Mouse (Mus musculus): ENCODE data around the gene Zfyve28. TPM values are rescaled to one million over a fixed set of nuclear protein-coding genes. Genes with fewer than 3 reads are reported as not detected.
A peak's percentile ranks its signal among the peaks of the same experiment; 100 is the strongest.

Gene Zfyve28
- polyA plus RNA-seq (2016; fragmentation: Nextera tagmentation; extraction: Ambion mirVana): 1.3 and 2.0 TPM in 2 replicates

DNA sequence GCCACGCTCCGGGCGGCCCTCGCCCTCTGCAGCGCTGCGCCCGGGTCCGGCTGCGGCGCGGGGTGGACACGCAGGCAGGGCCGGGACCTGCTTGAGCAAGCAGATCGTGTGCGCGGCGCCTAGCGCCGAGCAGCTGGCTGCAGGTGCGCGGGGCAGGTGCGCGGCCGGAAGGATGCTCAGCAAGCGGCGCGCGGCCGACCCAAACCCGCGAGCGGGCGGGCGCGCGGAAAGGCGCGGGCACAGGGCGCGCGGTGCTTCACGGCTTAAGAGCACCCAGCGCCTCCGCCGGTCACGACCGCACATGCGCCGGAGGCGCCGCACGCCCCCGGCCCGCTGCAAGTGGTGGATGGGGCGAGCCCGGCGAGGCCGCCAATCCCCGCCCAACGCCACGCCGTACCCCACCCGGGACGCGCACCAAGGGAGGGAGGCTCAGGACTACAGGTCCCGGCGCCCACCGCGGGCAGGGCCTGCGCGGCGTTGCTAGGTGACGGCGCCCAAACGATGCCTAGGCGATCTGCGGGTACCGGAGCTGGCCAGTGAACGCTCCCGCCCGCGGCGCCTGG is at the start of gene Zfyve28, which contains the start of gene Cfap99:
Gene Zfyve28 (minus strand): TSS at position 296 of the 563 bp plus-strand sequence.
Gene Cfap99 (plus strand): TSS at position 447 of the 563 bp plus-strand sequence.
- Histone ChIP-seq H3K9me3 (no peaks in the 10 kb centered on the region), H3K4me1 (replicated peaks) (peaks cover 33% of the 10 kb centered on the region), H3K36me3 (no peaks in the 10 kb centered on the region), H3K27ac (peak within 1 kb of the TSS; percentile 72), H3K4me3 (peak within 1 kb of the TSS; percentile 75), H3K27me3 (ENCODE audit: insufficient read depth, poor library complexity, severe bottlenecking) (peaks cover 85% of the 10 kb centered on the region)
- peak; percentile 89 for DNase-seq (ENCODE audit: low spot score)
- 2% methylated on average over 83 of the region's 83 CpGs for WGBS

DNA sequence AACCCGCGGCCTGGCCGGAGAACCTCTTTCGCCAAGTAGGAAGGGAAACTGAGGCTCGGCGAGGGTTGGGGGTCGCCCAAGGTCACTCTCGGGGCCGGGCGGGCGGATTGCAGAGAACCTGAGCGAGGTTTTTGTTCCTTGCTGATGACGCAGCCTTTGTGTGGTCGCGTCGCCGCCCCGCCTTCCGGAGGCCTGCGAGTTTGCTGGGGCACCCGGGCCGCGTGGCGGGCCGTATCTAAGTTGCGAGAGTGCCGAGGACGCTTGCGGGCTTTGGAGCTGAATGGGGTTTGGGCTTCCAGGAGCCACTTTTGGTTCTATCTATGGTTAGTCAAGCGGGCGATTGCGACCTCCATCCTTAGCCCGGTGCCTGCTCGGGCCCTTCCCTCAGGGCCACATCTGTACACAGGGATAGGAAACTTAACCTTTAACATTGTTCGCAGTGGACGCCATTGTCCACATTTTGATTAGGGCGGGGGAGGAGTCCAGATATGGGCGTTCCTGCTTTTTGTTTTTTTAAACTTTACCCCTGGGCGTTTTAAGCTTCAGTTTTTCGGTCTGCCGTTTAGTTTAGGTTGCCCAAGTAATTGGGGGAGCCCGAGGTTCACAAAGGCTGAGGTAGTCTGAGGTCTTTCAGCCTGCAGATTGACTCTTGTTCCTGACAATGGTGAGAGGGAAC is 48.7 kb upstream of the Zfyve28 start:
- Histone ChIP-seq H3K9me3 (no peaks in the 10 kb centered on the region), H3K27me3 (ENCODE audit: insufficient read depth, poor library complexity, severe bottlenecking) (no peaks in the 10 kb centered on the region), H3K36me3 (peaks cover 21% of the 10 kb centered on the region), H3K4me1 (replicated peaks) (peaks cover 22% of the 10 kb centered on the region), H3K4me3 (peak overlapping the region; percentile 98), H3K27ac (peak overlapping the region; percentile 98)
- DNase-seq (ENCODE audit: low spot score): peak; percentile 77
- under 1% methylated on average over 42 of the region's 42 CpGs for WGBS

DNA sequence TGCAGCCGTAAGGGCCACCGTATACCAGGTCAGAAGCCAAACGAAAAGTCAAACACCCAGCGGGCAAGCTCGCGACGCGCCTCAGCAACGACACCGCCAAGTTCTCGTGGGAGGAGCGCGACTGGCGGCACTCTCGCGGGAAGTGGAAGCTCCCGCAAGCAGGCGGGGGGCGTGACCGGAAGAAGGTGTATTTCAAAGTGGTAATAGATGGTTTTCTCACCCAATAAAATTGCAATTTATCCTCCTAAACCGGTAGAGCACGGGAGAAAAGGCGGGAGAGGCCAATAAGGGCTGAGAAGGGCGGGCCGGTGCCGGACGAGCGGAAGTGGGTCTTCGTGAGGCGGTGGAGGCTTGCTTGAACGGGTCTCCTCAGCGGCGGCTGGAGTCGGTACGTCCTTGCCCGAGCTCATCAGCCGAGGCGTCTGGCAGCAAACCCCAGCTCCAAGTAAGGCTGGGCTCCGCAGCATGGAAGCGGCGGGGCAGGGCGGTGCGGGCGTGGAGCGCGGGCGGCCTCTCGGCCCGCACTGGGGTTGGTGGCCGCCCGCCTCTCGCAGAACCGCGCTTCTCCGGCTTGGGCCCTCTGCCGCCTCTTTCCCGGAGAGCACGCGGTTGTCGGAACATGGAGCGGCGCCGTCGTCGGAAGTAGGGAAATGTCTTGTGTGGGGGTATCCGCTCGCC is 48.0 kb upstream of the Zfyve28 start, which contains the start of gene Rnf4:
Gene Rnf4 (plus strand): TSS at position 193 of the 678 bp plus-strand sequence.
- WGBS: under 1% methylated on average over 67 of the region's 67 CpGs
- DNase-seq (ENCODE audit: low spot score): peak; percentile 97
- Histone ChIP-seq H3K4me1 (replicated peaks) (peaks cover 22% of the 10 kb centered on the region), H3K27ac (peak within 1 kb of the TSS; percentile 98), H3K9me3 (no peaks in the 10 kb centered on the region), H3K4me3 (peak within 1 kb of the TSS; percentile 98), H3K36me3 (peaks cover 21% of the 10 kb centered on the region), H3K27me3 (ENCODE audit: insufficient read depth, poor library complexity, severe bottlenecking) (no peaks in the 10 kb centered on the region)

DNA sequence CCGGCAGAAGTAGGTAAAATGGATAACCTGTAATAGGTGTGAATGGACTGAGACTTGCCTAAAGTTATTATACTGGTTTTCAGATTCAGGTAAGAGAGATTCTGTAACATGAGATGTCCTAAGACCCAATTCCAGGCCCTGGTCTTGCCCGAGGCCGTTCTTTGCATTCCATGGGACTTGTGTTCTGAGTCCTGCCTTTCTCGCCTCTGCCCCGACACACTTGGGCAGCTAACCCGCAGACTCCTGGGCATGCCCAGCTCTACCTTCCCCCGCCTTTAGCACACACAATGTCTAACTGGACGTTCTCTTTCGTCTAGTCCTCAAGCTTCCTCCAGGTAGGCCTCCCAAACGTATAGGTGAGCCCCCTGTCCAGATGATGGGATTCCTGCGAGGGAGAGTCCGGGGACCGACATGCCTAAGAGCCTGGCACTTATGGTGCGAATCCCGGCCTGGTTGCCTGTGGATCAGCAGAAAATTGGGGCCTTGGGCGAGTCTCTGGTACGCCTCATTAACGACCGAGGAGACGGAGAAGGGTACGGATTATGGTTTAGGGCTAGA is 47.4 kb upstream of the Zfyve28 start:
- Histone ChIP-seq H3K4me1 (replicated peaks) (peaks cover 22% of the 10 kb centered on the region), H3K9me3 (no peaks in the 10 kb centered on the region), H3K27me3 (ENCODE audit: insufficient read depth, poor library complexity, severe bottlenecking) (no peaks in the 10 kb centered on the region), H3K27ac (peak overlapping the region; percentile 98), H3K4me3 (peak overlapping the region; percentile 98), H3K36me3 (peaks cover 21% of the 10 kb centered on the region)
- WGBS: 2% methylated on average over 21 of the region's 21 CpGs
- DNase-seq (ENCODE audit: low spot score): no peak

DNA sequence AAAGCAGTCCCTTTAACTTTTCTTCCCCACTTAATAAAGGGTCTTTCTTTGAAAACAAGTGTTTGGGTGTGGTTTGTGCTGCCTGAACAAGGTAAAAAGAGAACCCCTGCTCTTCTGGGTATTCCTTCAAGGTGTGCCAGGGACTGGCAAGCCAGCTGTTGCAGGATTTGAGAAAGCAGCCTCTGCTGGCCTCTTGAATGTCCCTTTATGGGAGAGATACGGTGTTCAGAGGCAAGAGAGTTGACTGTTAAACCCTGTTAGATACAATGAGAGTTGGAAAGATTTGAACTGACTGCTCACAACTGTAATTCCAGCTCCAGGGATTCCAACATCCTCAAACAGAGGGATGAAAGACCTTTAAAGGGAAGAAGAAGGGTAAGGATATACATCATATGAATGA is 45.8 kb upstream of the Zfyve28 start:
- peaks cover 22% of the 10 kb centered on the region for H3K4me1 ChIP-seq (replicated peaks)
- no peak for DNase-seq (ENCODE audit: low spot score)
- no peaks in the 10 kb centered on the region for H3K27me3 ChIP-seq (ENCODE audit: insufficient read depth, poor library complexity, severe bottlenecking)
- H3K9me3 ChIP-seq: 0 out of 2 replicates have a peak, but pooled peaks cover 3% of the 10 kb centered on the region
- no peak overlapping the region for H3K4me3 ChIP-seq
- no peak overlapping the region for H3K27ac ChIP-seq
- WGBS: 89% methylated on average over 1 of the region's 1 CpGs
- peaks cover 10% of the 10 kb centered on the region for H3K36me3 ChIP-seq

DNA sequence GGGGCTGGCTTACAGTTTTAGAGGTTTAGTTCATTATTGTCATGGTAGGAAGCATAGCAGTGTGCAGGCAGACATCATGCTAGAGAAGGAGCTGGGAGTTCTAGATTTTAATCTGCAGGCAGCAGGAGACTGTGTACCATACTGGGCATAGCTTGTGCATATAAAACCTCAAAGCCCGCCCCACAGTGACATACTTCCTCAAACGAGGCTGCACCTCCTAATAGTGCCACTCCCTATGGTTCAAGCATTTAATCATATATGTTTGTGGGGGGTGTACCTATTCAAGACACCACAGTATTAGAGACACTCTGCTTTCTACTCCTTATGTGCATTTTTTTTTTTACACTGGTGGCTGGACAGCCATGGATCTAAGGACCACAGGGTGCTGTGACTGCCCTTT is 41.9 kb upstream of the Zfyve28 start:
- Histone ChIP-seq H3K4me1 (replicated peaks) (peaks cover 15% of the 10 kb centered on the region), H3K36me3 (no peaks in the 10 kb centered on the region), H3K27me3 (ENCODE audit: insufficient read depth, poor library complexity, severe bottlenecking) (peaks cover 3% of the 10 kb centered on the region; the same call in 1 of the 2 replicates), H3K4me3 (no peak overlapping the region), H3K27ac (no peak overlapping the region), H3K9me3 (0 out of 2 replicates have a peak, but pooled peaks cover 3% of the 10 kb centered on the region)
- 90% methylated on average over 2 of the region's 2 CpGs for WGBS
- no peak for DNase-seq (ENCODE audit: low spot score)

DNA sequence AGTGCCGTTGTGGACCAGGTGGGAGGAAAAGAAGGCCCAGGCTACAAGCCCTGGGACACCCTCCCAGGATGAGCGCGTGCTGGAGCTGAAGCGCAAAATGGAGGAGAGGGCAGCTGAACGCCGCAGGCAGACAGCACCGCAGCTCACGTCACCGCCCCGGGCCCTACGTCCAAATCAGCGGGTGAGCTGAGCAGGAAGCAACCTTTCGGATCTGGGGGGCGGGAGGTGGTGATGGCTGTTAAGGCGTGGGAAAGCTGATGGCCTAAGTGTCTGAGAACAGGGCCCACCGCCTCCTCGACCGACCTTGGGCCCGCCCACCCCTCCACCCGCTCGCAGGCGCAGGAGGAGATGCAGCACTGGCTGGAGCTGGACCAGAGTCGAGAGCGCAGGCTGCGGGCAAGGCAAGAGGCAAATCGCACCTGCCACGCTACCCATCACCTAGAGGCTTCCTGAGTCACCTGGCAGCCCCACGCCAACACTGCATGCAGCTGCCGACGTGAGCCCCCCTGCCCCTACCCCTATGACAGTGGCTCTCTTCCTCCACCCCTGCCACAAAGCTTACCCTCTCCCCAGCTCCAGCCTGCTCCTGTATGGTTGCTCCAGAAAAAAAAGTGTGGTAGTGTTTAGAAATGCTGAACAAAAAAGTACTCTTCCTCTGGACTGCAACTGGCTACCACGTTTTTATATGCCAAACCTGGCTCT is 38.8 kb upstream of the Zfyve28 start:
- DNase-seq (ENCODE audit: low spot score): peak; percentile 58
- Histone ChIP-seq H3K4me1 (replicated peaks) (peaks cover 14% of the 10 kb centered on the region), H3K36me3 (no peaks in the 10 kb centered on the region), H3K9me3 (0 out of 2 replicates have a peak, but pooled peaks cover 3% of the 10 kb centered on the region), H3K27me3 (ENCODE audit: insufficient read depth, poor library complexity, severe bottlenecking) (peaks cover 3% of the 10 kb centered on the region; the same call in 1 of the 2 replicates), H3K4me3 (peak overlapping the region; percentile 46), H3K27ac (peak overlapping the region; percentile 88)
- 16% methylated on average over 31 of the region's 31 CpGs for WGBS

DNA sequence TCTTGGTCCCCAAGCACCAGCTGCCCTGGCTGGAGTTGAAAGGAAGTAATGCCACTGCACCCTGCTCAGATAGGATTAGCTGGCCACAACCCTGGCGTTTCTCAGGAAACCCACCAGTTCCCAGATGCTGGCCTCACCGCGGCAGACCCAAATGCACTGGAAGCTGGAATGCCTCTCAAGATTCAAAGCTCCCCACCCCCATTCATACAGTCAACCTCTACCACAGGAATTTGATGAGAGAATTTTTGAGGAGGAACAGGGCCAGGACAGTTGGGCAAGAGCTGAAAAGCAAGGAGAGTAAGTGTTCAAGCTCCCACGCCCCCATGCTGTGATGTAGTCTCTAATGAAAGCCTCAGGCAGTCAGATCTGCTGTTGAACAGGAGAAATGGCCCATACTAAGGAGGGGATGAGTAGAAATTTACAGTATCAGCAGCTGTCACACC is 38.0 kb upstream of the Zfyve28 start:
- WGBS: 32% methylated on average over 4 of the region's 4 CpGs
- DNase-seq (ENCODE audit: low spot score): peak; percentile 7
- peak overlapping the region; percentile 46; the same call in 1 of the 2 replicates for H3K4me3 ChIP-seq

DNA sequence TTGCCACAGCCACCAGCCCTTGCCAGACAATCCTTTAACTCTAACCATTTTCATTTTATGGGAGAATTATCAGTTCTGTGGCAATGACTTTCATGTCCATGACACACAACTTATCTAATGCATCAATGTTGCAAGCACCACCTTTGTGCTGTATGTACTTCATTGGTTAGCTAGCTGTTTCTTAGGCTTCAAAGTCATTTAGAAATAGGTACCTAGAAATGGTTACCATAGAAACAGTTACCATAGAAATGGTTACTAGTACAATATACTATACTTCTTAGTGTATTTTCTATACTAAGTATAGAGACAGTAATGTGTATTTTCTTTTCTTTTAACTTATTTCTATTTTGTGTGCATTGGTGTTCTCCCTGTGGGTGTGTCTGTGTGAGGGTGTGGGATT is 37.0 kb upstream of the Zfyve28 start:
- Histone ChIP-seq H3K9me3 (0 out of 2 replicates have a peak, but pooled peaks cover 1% of the 10 kb centered on the region), H3K36me3 (no peaks in the 10 kb centered on the region), H3K4me1 (replicated peaks) (peaks cover 14% of the 10 kb centered on the region), H3K27ac (no peak overlapping the region), H3K4me3 (no peak overlapping the region), H3K27me3 (ENCODE audit: insufficient read depth, poor library complexity, severe bottlenecking) (peaks cover 3% of the 10 kb centered on the region; the same call in 1 of the 2 replicates)
- DNase-seq (ENCODE audit: low spot score): no peak

More for the DNA sequence above, 38.0 kb upstream of the Zfyve28 start:
- Histone ChIP-seq H3K27me3 (ENCODE audit: insufficient read depth, poor library complexity, severe bottlenecking) (peaks cover 3% of the 10 kb centered on the region; the same call in 1 of the 2 replicates), H3K27ac (peak overlapping the region; percentile 88; the same call in 1 of the 2 replicates), H3K4me1 (replicated peaks) (peaks cover 14% of the 10 kb centered on the region), H3K36me3 (no peaks in the 10 kb centered on the region), H3K9me3 (0 out of 2 replicates have a peak, but pooled peaks cover 3% of the 10 kb centered on the region)

DNA sequence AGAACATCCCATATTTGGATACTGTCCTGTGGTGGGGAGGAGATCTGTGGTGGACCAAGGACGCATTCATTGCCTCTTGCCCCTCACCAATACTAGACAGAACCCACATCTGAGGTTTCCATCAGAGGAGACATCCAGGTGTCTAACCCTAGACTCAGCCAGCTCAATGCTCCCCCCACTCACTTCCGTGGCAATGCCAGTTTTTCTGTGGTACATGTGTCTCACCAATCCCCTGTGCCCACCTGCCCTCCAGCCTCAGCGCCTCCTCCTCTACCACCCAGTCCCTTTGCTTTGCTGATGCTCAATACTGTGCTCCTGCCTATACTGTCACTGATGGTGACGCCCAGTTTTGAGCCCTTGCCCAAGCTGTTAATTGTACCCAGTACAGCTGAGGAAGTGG is 33.0 kb upstream of the Zfyve28 start:
- WGBS: 83% methylated on average over 4 of the region's 4 CpGs

DNA sequence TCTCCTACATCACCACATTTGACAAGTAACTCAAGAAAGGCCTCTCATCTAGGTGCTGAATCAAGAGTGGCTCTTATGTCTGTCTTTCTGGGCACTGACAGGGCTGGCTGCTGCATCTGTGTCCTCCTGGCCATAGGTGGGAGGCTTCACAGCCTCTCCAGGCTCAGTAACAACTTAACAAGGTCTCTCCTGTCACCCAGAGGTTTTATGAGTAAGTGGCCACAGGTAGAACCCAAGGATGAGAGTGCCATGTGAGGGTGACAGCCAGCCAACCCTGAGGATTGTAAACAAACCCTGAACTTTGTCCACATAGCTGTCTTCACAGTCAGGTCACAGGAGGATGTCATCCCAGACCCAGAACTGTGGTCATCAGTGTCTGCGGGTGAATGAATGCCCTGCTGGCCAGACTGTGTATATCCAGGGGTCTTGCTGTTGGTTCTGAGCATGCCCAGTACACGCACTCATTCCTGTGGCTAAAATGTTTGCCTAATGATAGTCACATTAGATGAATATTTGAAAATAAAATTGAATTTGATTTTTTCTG is 31.3 kb upstream of the Zfyve28 start:
- H3K4me1 ChIP-seq (replicated peaks): no peaks in the 10 kb centered on the region
- no peak overlapping the region for H3K27ac ChIP-seq
- H3K36me3 ChIP-seq: no peaks in the 10 kb centered on the region
- no peaks in the 10 kb centered on the region for H3K9me3 ChIP-seq
- WGBS: 68% methylated on average over 2 of the region's 2 CpGs
- DNase-seq (ENCODE audit: low spot score): no peak
- no peak overlapping the region for H3K4me3 ChIP-seq
- no peaks in the 10 kb centered on the region for H3K27me3 ChIP-seq (ENCODE audit: insufficient read depth, poor library complexity, severe bottlenecking)

More for the DNA sequence above, 33.0 kb upstream of the Zfyve28 start:
- no peak overlapping the region for H3K27ac ChIP-seq
- no peaks in the 10 kb centered on the region for H3K36me3 ChIP-seq
- peaks cover 3% of the 10 kb centered on the region for H3K4me1 ChIP-seq (replicated peaks)
- DNase-seq (ENCODE audit: low spot score): no peak
- H3K4me3 ChIP-seq: no peak overlapping the region
- no peaks in the 10 kb centered on the region for H3K27me3 ChIP-seq (ENCODE audit: insufficient read depth, poor library complexity, severe bottlenecking)
- H3K9me3 ChIP-seq: no peaks in the 10 kb centered on the region

DNA sequence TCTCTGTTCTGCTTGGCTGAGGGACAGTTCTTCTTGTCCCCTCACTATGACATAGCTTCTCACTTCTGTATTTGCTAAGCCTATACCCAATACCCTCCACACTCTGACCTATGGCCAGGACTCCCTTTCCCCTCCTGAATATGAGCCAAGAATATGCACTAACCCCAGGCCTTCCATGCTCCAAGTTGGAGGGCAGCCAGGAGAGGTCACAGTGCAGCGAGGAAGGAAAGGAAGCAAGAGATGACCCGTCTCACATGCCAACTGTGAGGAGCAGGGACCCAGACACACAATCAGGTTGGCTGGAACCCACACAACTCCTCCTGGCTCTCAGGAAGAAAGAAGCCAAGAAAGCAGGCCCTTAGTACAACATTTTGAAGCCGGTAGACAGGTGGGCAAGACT is 20.8 kb upstream of the Zfyve28 start:
- no peak overlapping the region for H3K27ac ChIP-seq
- 81% methylated on average over 3 of the region's 3 CpGs for WGBS

More for the DNA sequence above, 20.8 kb upstream of the Zfyve28 start:
- Histone ChIP-seq H3K27me3 (ENCODE audit: insufficient read depth, poor library complexity, severe bottlenecking) (no peaks in the 10 kb centered on the region), H3K9me3 (no peaks in the 10 kb centered on the region), H3K4me3 (no peak overlapping the region), H3K4me1 (replicated peaks) (no peaks in the 10 kb centered on the region), H3K36me3 (no peaks in the 10 kb centered on the region)
- no peak for DNase-seq (ENCODE audit: low spot score)
